In genomic region chr13:53033189-53033943, GRCm38 (mm10) we compare ENCODE assay signal across 10 mouse cellular contexts. TPM values are rescaled to one million over a fixed set of nuclear protein-coding genes. Genes with fewer than 3 reads are reported as not detected.
A peak's percentile ranks its signal among the peaks of the same experiment; 100 is the strongest.
DNase-seq lines count a peak whose midpoint lies in the region; ATAC-seq and TF ChIP-seq lines count a peak whose summit lies in the region.
"Had no signal": no experiment of that assay in that cellular context is flagged by ENCODE, and none has a peak within 500 bp of the region (broad histone marks: within the 10 kb centered on the region; RNA-seq: fewer than 3 reads in every experiment).

No protein-coding gene starts in this region.

- no peak overlapping the region for H3K4me2 ChIP-seq in lung, embryonic 15.5 days
- H3K4me2 ChIP-seq: hindbrain, embryonic 13.5 days; midbrain, embryonic 12.5 days had no signal

- intact Hi-C loops in gastrocnemius, postnatal 14 days (cut with DNase I; ENCODE audit: low total_unique reads), result no loop called here
- intact Hi-C loops in heart, postnatal 36 days (cut with DNase I), result loop anchor here (2.0 kb wide), 1 partner anchor 25 kb away; no protein-coding TSS in a partner anchor

- H3K9me3 ChIP-seq in lung, embryonic 15.5 days, result no peaks in the 10 kb centered on the region
- no peaks in the 10 kb centered on the region for H3K9me3 ChIP-seq in midbrain, embryonic 10.5 days (replicated peaks)

- no peak overlapping the region for H3K9ac ChIP-seq in lung, embryonic 15.5 days
- H3K9ac ChIP-seq: hindbrain, embryonic 13.5 days; midbrain, embryonic 12.5 days had no signal

- no peaks in the 10 kb centered on the region for H3K27me3 ChIP-seq in lung, embryonic 15.5 days
- no peaks in the 10 kb centered on the region for H3K27me3 ChIP-seq in midbrain, embryonic 10.5 days (ENCODE audit: low read depth, poor library complexity, severe bottlenecking)
- H3K27me3 ChIP-seq: hindbrain, embryonic 13.5 days; midbrain, embryonic 12.5 days had no signal

- WGBS in lung, embryonic 15.5 days, result 47% methylated on average over 10 of the region's 10 CpGs
- 56% methylated on average over 10 of the region's 10 CpGs for WGBS in lung, adult 2 months
- 83% methylated on average over 10 of the region's 10 CpGs for WGBS in midbrain, embryonic 10.5 days

- TF ChIP-seq CTCF in lung, adult 2 months (IDR thresholded peaks at IDR 0.05; ENCODE audit: insufficient read depth, low read length), result no peak

- peaks cover 6% of the 10 kb centered on the region; the same call in 1 of the 2 replicates for H3K4me1 ChIP-seq in lung, embryonic 15.5 days
- H3K4me1 ChIP-seq in lung, adult 2 months (ENCODE audit: control insufficient read depth, insufficient read depth, low read length), result no peaks in the 10 kb centered on the region
- H3K4me1 ChIP-seq in midbrain, embryonic 10.5 days, result no peaks in the 10 kb centered on the region
- H3K4me1 ChIP-seq: hindbrain, embryonic 13.5 days; midbrain, embryonic 12.5 days had no signal

- 0 out of 2 replicates have a peak, but pooled peaks have one; percentile 23 for ATAC-seq in lung, embryonic 15.5 days (ENCODE audit: borderline replicate concordance, extremely low read depth, low FRiP score, low TSS enrichment)
- ATAC-seq in granulocyte monocyte progenitor cell, adult 5-6 weeks (replicated peaks; ENCODE audit: poor library complexity, severe bottlenecking), result no peak

- no peaks in the 10 kb centered on the region for H3K36me3 ChIP-seq in lung, embryonic 15.5 days
- H3K36me3 ChIP-seq in midbrain, embryonic 10.5 days, result no peaks in the 10 kb centered on the region
- H3K36me3 ChIP-seq: hindbrain, embryonic 13.5 days; midbrain, embryonic 12.5 days had no signal

- H3K4me3 ChIP-seq in lung, embryonic 15.5 days, result no peak overlapping the region
- H3K4me3 ChIP-seq in lung, adult 2 months (replicated peaks; ENCODE audit: extremely low read depth, low read depth, low read length), result no peak overlapping the region
- no peak overlapping the region for H3K4me3 ChIP-seq in midbrain, embryonic 10.5 days
- H3K4me3 ChIP-seq: hindbrain, embryonic 13.5 days; midbrain, embryonic 12.5 days had no signal

- no peak overlapping the region for H3K27ac ChIP-seq in lung, embryonic 15.5 days
- no peak overlapping the region for H3K27ac ChIP-seq in midbrain, embryonic 10.5 days (replicated peaks)
- H3K27ac ChIP-seq: hindbrain, embryonic 13.5 days; midbrain, embryonic 12.5 days had no signal

- TF ChIP-seq POLR2A in lung, adult 2 months (IDR thresholded peaks at IDR 0.05; ENCODE audit: borderline replicate concordance, extremely low read depth, low read depth, low read length), result no peak

- no peak for DNase-seq in lung, adult 2 months
- peak; percentile 17 for DNase-seq in gastrocnemius, postnatal 14 days
- DNase-seq in heart, postnatal 36 days, result peak; percentile 31 to 64
- DNase-seq in thymus, postnatal 4 days, result no peak
- DNase-seq in midbrain, embryonic 10.5 days (ENCODE audit: low spot score), result no peak
- no peak for DNase-seq in right cerebral cortex, postnatal 14 days

RNA-seq across cellular contexts. Expression of gene Nfil3, which starts 52.5 kb away (rescaled TPM):
- 21.8 and 22.3 TPM in 2 replicates for polyA plus RNA-seq in lung, embryonic 15.5 days (2015; fragmentation: Nextera tagmentation; extraction: Ambion mirVana)
- polyA plus RNA-seq in lung, adult 2 months (2012; rRNA removed), result 2.6 and 4.5 TPM in 2 replicates
- total RNA-seq in gastrocnemius, postnatal 14 days (2021), result 10 to 100 TPM; 15.7 to 39.9 TPM
- 10 to 100 TPM; 10.3 to 25.7 TPM for total RNA-seq in heart, postnatal 36 days (2021)
- 16.3 and 16.5 TPM in 2 replicates for polyA plus RNA-seq in midbrain, embryonic 10.5 days (2016; fragmentation: Nextera tagmentation; extraction: Ambion mirVana)
- total RNA-seq in granulocyte monocyte progenitor cell, adult 5-6 weeks (2014; fragmentation: Nextera tagmentation), result 3.9 and 8.3 TPM in 2 replicates
- 14.0 and 14.5 TPM in 2 replicates for total RNA-seq in granulocyte monocyte progenitor cell, adult 5-6 weeks (2017)

Comparison
In these comparisons a context has a peak if more than half of its experiments do, and no peak if none do; other contexts are left out.
1. DNase-seq: peak in gastrocnemius, postnatal 14 days (single experiment) and heart, postnatal 36 days (2 of 2); none in lung, adult 2 months (single experiment), thymus, postnatal 4 days (single experiment), midbrain, embryonic 10.5 days (single experiment) and right cerebral cortex, postnatal 14 days (single experiment).